Mouse (Mus musculus): ENCODE results near the gene Lipt1. TPM values are rescaled to one million over a fixed set of nuclear protein-coding genes. Genes with fewer than 3 reads are reported as not detected.

Gene Lipt1
- total RNA-seq, 2 experiments from 2014 or later, result 5.4 to 7.1 TPM

- intact Hi-C loops (cut with DNase I), result loop anchor here (5.0 to 10.0 kb wide), 2 partner anchors 102 to 245 kb away; no protein-coding TSS in a partner anchor
- DNase-seq, result peak; percentile 84 to 91
Observed at GRCm38 (mm10) chr1:37890025-37890652, 18.6 kb downstream of the Lipt1 start, which contains the start of the genes Mitd1 and Mrpl30. Gene Mitd1 (minus strand): TSS chr1:37890411. Gene Mrpl30 (plus strand): TSS chr1:37890477.

- intact Hi-C loops (cut with DNase I), result loop anchor here (5.0 to 10.0 kb wide), 2 partner anchors 101 to 243 kb away; no protein-coding TSS in a partner anchor
- no peak for DNase-seq
Observed at GRCm38 (mm10) chr1:37891400-37891799, 19.9 kb downstream of the Lipt1 start.

- intact Hi-C loops (cut with DNase I), result loop anchor here (5.0 to 10.0 kb wide), 2 partner anchors 98 to 240 kb away; no protein-coding TSS in a partner anchor
- DNase-seq, result no peak
Observed at GRCm38 (mm10) chr1:37894606-37895005, 23.1 kb downstream of the Lipt1 start.

- intact Hi-C loops (cut with DNase I), result loop anchor here (10.0 kb wide), 1 partner anchor 235 kb away; no protein-coding TSS in a partner anchor
Observed at GRCm38 (mm10) chr1:37899816-37900215, 28.3 kb downstream of the Lipt1 start.

GRCm38 (mm10) chr1:37900288-37900687 lies 28.8 kb downstream of the Lipt1 start:
- intact Hi-C loops (cut with DNase I), result no loop called here
- no peak for DNase-seq

More at GRCm38 (mm10) chr1:37899816-37900215, 28.3 kb downstream of the Lipt1 start:
- DNase-seq, result no peak

- no peak for DNase-seq
- intact Hi-C loops (cut with DNase I), result no loop called here
Observed at GRCm38 (mm10) chr1:37903178-37903577, 31.6 kb downstream of the Lipt1 start.

GRCm38 (mm10) chr1:37912751-37913150 lies 41.2 kb downstream of the Lipt1 start:
- intact Hi-C loops (cut with DNase I), result no loop called here
- DNase-seq, result no peak

- intact Hi-C loops (cut with DNase I), result no loop called here
Observed at GRCm38 (mm10) chr1:37916393-37916792, 44.9 kb downstream of the Lipt1 start, which contains the start of gene Lyg2. Gene Lyg2 (minus strand): TSS chr1:37916493.

GRCm38 (mm10) chr1:37917666-37918065 lies 46.1 kb downstream of the Lipt1 start:
- no peak for DNase-seq
- intact Hi-C loops (cut with DNase I), result no loop called here

More at GRCm38 (mm10) chr1:37916393-37916792, 44.9 kb downstream of the Lipt1 start, which contains the start of gene Lyg2:
- DNase-seq, result no peak

- intact Hi-C loops (cut with DNase I), result no loop called here
- no peak for DNase-seq
Observed at GRCm38 (mm10) chr1:37918096-37918495, 46.6 kb downstream of the Lipt1 start.

- intact Hi-C loops (cut with DNase I), result no loop called here
- no peak for DNase-seq
Observed at GRCm38 (mm10) chr1:37922536-37922935, 51.0 kb downstream of the Lipt1 start.

Other genes starting within 250 kb of the Lipt1 start
- under 1 TPM; 0.25 to 0.41 TPM for gene 2010300C02Rik, start 151.7 kb upstream of the Lipt1 start, total RNA-seq (2021)
- 1 to 10 TPM; 3.4 to 5.0 TPM for gene Tsga10, start 5.3 kb upstream of the Lipt1 start, total RNA-seq (2021)
- 1 to 10 TPM; 1.6 to 2.3 TPM for gene Mitd1, start 18.7 kb downstream of the Lipt1 start, total RNA-seq (2021)
- 100 to 1,000 TPM; 234 to 269 TPM for gene Mrpl30, start 18.7 kb downstream of the Lipt1 start, total RNA-seq (2021)
- gene Lyg2, start 44.8 kb downstream of the Lipt1 start, total RNA-seq (2021), result not detected
- gene Lyg1, start 86.0 kb downstream of the Lipt1 start, total RNA-seq (2021), result not detected
- 10 to 100 TPM; 27.0 to 31.0 TPM for gene Txndc9, start 126.2 kb downstream of the Lipt1 start, total RNA-seq (2021)
- gene Eif5b, start 126.3 kb downstream of the Lipt1 start, total RNA-seq (2021), result 10 to 100 TPM; 31.1 to 36.5 TPM